Mouse (Mus musculus) splenic B cell, adult 2 months (primary cell): ENCODE measurements around the gene Pigl.

Experiments
- DNase-seq: peaks from one replicate; pipeline ENCODE4 v3.0.0-alpha.2; 2011; ENCODE audit warnings: low read depth, low spot score
- H3K27me3 ChIP-seq: 2 replicates; pipeline ENCODE4 v1.6.1; 2012; ENCODE audit warnings: mild to moderate bottlenecking, low read length, moderate library complexity, mixed read lengths; ENCODE audit not compliant: control insufficient read depth, poor library complexity, insufficient read depth, severe bottlenecking
- H3K36me3 ChIP-seq: 2 replicates; pipeline ENCODE4 v1.6.1; 2012; ENCODE audit warnings: mild to moderate bottlenecking, low read length, moderate library complexity, mixed read lengths; ENCODE audit not compliant: control insufficient read depth, poor library complexity, insufficient read depth, severe bottlenecking

Gene Pigl

GRCm38 (mm10) chr11:62553186-62553585 is 94.9 kb downstream of the Pigl start:
- DNase-seq, result peak; percentile 20
- peaks cover 10% of the 10 kb centered on the region for H3K36me3 ChIP-seq
- no peaks in the 10 kb centered on the region for H3K27me3 ChIP-seq

- DNase-seq, result no peak
- H3K36me3 ChIP-seq, result peaks cover 10% of the 10 kb centered on the region
- H3K27me3 ChIP-seq, result no peaks in the 10 kb centered on the region
Observed at GRCm38 (mm10) chr11:62553633-62554032, 95.4 kb downstream of the Pigl start.

GRCm38 (mm10) chr11:62554163-62554855 is 96.0 kb downstream of the Pigl start:
- DNase-seq, result peak; percentile 32
- Histone ChIP-seq H3K27me3 (no peaks in the 10 kb centered on the region), H3K36me3 (peaks cover 10% of the 10 kb centered on the region)

- no peaks in the 10 kb centered on the region for H3K27me3 ChIP-seq
- H3K36me3 ChIP-seq, result peaks cover 10% of the 10 kb centered on the region
- peak; percentile 32 for DNase-seq
Observed at GRCm38 (mm10) chr11:62554934-62555517, 96.8 kb downstream of the Pigl start.

GRCm38 (mm10) chr11:62555896-62556412 is 97.7 kb downstream of the Pigl start:
- peak; percentile 26 for DNase-seq
- no peaks in the 10 kb centered on the region for H3K27me3 ChIP-seq
- peaks cover 10% of the 10 kb centered on the region for H3K36me3 ChIP-seq

- peak; percentile 32 for DNase-seq
- H3K36me3 ChIP-seq, result peaks cover 10% of the 10 kb centered on the region
- no peaks in the 10 kb centered on the region for H3K27me3 ChIP-seq
Observed at GRCm38 (mm10) chr11:62557205-62557604, 98.9 kb downstream of the Pigl start.

- DNase-seq, result peak; percentile 15
- Histone ChIP-seq H3K36me3 (peaks cover 9% of the 10 kb centered on the region), H3K27me3 (no peaks in the 10 kb centered on the region)
Observed at GRCm38 (mm10) chr11:62558152-62558551, 99.9 kb downstream of the Pigl start.

- Histone ChIP-seq H3K36me3 (0 out of 2 replicates have a peak, but pooled peaks cover 3% of the 10 kb centered on the region), H3K27me3 (no peaks in the 10 kb centered on the region)
- DNase-seq, result peak; percentile 20
Observed at GRCm38 (mm10) chr11:62558961-62559646, 100.8 kb downstream of the Pigl start.

GRCm38 (mm10) chr11:62560463-62561016 is 102.3 kb downstream of the Pigl start:
- peak; percentile 14 for DNase-seq
- Histone ChIP-seq H3K27me3 (no peaks in the 10 kb centered on the region), H3K36me3 (no peaks in the 10 kb centered on the region)

- no peak for DNase-seq
- Histone ChIP-seq H3K36me3 (no peaks in the 10 kb centered on the region), H3K27me3 (no peaks in the 10 kb centered on the region)
Observed at GRCm38 (mm10) chr11:62563590-62563989, 105.3 kb downstream of the Pigl start.
